Mouse (Mus musculus): ENCODE measurements at regions not wholly inside any gene's neighbourhood (a gene's known extent, or its start where the extent isn't known, plus 50 kb on each side); places are given as distances from the start of the nearest gene placed in this dataset.

DNA sequence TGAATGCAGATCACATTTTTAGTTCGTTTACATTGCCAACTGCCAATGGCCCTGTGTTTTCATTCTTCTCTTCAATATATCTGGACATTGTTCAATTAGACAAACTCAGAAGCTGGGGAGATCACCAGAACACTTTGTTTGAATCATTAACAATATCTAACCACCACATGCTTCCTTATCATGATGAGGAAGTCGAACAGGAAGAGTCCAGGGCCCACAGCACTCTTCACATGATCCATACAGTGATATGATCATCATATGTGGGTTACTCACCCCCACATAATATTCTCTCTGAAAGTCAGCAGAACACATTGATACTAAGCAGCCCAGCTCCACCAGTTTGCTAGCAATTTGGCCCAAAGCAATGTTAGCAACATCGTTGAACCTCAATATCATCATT, 71.0 kb upstream of the Kit start:
- no peak for DNase-seq (ENCODE audit: low read depth)
- TF ChIP-seq CTCF (IDR thresholded peaks at IDR 0.05; ENCODE audit: borderline replicate concordance, extremely low read depth, insufficient read depth, insufficient read length) (no peak), POLR2A (IDR thresholded peaks at IDR 0.05; ENCODE audit: borderline replicate concordance, extremely low read depth, insufficient read depth, insufficient read length, poor library complexity, severe bottlenecking) (no peak)

DNA sequence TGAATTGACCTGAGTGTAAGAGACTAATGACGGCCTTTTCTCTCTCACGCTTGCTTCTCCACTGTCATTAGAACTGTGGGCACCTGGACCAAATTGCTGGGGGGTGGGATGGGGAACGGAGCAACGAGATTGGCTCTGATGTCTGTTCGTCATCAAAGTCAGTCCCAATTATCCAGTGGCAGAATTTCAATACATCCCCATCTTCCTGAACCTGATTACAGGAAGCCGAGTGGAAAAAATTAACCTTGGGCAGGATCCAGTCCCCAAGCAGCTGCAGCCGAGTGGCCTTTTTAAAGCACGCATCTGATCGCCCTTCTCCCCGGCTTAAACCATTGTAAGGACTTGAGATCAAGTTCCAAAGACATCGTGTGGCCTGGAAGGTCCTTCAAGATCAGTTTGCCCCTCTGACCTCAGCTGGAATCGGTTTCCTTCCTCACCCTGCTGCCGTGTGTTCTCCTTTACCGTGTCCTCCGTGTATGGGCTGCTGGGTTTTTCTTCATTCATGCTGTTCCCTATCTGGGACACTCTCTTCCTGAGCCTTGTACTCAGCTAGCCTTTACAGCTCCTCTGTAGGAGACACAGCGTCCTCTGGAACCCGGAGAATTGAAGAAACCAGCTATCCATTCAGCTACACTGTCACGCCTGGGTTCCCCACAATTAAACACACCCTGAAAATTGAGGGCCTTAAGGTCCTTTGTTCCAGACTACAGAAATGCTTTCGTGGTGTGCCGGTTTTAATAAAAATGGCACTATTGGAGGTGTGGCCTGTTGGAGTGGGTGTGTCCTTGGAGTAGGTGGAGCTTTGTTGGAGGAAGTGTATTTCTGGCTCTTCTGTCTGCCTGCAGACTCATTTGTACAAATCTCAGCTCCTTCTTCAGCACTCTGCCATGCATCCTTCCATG, 61.9 kb upstream of the Kit start:
- DNase-seq (ENCODE audit: low read depth), result peak; percentile 46
- TF ChIP-seq POLR2A (IDR thresholded peaks at IDR 0.05; ENCODE audit: borderline replicate concordance, extremely low read depth, insufficient read depth, insufficient read length, poor library complexity, severe bottlenecking), result no peak
- TF ChIP-seq CTCF (IDR thresholded peaks at IDR 0.05; ENCODE audit: borderline replicate concordance, extremely low read depth, insufficient read depth, insufficient read length), result no peak

DNA sequence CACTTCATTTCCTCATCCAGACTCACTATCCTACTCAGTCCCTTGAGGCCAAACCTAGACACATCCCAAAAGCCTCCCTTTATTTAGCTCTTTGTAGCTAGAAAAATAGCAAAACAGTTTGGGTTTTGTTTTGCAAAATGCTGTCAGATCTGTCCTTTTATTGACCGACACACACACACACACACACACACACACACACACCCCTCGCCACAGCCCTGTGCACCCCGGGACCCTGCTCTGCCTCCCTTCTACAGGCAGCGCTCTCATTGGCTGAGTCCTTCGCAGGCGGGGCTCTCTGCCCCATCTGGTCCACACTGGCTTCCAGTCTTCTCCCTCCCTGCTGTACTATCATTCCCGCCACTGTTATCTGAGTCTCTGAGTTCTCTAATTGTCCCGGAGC, 56.5 kb upstream of the Kit start:
- no peak for DNase-seq (ENCODE audit: low read depth)
- TF ChIP-seq CTCF (IDR thresholded peaks at IDR 0.05; ENCODE audit: borderline replicate concordance, extremely low read depth, insufficient read depth, insufficient read length) (no peak), POLR2A (IDR thresholded peaks at IDR 0.05; ENCODE audit: borderline replicate concordance, extremely low read depth, insufficient read depth, insufficient read length, poor library complexity, severe bottlenecking) (no peak)

DNA sequence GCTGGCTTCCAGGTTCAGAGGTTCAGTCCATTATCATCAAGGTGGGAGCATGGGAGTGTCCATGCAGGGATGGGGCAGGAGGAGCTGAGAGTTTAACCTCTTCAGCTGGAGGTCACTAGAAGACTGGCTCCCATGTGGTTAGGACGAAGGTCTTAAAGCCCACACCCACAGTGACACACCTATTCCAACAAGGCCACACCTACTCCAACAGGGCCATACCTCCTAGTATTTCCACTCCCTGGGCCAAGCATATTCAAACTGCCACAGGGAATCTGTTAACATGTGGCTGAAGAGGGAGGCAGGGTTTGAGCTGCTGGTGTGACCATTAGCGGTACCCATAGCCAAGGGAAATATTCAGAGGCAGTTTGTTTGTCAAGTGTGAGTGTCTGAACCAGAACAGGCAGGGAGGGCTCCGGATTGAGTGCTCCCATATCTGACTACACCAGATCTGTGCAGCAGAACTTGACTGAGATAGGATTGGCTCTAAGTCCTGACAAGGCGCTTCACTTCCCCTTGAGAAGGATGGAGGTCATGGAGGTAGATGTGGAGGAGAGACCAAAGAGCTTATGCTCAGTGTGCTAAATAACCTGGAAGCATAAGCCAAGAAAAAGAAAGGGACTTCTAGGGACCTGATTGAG, 51.6 kb upstream of the Kit start:
- no peak for DNase-seq (ENCODE audit: low read depth)
- TF ChIP-seq POLR2A (IDR thresholded peaks at IDR 0.05; ENCODE audit: borderline replicate concordance, extremely low read depth, insufficient read depth, insufficient read length, poor library complexity, severe bottlenecking) (no peak), CTCF (IDR thresholded peaks at IDR 0.05; ENCODE audit: borderline replicate concordance, extremely low read depth, insufficient read depth, insufficient read length) (no peak)

Data from brain, embryonic 14.5 days (tissue).